Mouse (Mus musculus) heart, postnatal 25 days (tissue): ENCODE data around the gene Fasn. TPM values are rescaled to one million over a fixed set of nuclear protein-coding genes. Genes with fewer than 3 reads are reported as not detected.
A peak's percentile ranks its signal among the peaks of the same experiment; 100 is the strongest.
"Not testable (repeated sequence)": the region's sequence is repeated elsewhere in the genome, so short reads cannot be mapped to it uniquely, and the experiment has no call there.

Source experiments
- DNase-seq: peaks from one replicate; pipeline ENCODE4 v3.0.0; 2022; ENCODE audit warnings: low spot score
- intact Hi-C: fragments of 180-260 bp; cut with DNase I; formaldehyde crosslinking; loops from one replicate; pipeline ENCODE4 v1.15.1; 2025
- total RNA-seq, 2 experiments: library from RNA; stranded (reverse); gene quantifications; 2 replicates each; pipeline ENCODE4 v1.2.3; 2021

The Fasn gene
- total RNA-seq, 2 experiments from 2014 or later, result 29.8 to 52.8 TPM

DNA sequence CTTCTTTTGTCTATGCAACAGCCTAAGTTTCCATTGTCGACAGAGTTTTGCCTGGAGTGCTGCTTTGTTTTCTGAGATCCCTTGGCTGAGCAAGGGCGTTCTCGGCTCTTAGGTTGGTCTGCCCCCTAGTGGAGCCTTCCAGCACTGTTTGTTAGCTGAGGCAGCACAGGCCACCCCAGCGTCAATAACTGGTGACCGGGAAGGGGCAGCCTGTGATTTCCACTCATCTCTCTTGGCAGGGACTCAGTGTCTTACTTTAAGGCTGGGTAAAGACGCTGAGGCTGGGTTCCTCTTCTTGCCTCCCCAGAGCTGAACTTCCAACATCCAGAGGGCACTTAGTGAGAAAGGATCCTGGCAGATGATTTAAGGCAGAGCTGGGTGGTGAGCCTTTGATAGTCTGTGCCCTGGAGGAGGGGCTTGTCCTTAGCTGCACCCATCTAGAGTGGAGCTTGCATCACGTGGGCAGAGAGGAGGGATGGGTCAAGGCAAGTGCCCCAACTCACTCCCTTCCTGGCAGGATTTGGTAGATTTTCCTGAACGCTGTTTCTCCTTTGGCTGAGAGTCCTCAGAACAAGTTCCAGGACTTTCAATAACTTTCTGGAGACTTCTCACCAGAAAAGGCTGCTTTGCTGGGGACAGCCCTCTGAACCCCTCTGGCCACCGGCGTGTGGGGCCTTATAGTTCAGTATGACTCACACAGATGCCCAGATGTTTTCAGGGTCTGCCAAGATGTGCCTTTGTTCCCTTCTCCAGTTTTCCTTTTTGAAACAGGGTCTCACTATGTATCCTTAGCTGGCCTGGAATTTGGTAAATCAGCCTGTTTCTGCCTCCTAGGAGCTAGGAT is 24.1 kb downstream of the Fasn start:
- peak; percentile 79 for DNase-seq
- intact Hi-C loops, result loop anchor here (1.0 kb wide), 1 partner anchor 80 kb away; no protein-coding TSS in a partner anchor

DNA sequence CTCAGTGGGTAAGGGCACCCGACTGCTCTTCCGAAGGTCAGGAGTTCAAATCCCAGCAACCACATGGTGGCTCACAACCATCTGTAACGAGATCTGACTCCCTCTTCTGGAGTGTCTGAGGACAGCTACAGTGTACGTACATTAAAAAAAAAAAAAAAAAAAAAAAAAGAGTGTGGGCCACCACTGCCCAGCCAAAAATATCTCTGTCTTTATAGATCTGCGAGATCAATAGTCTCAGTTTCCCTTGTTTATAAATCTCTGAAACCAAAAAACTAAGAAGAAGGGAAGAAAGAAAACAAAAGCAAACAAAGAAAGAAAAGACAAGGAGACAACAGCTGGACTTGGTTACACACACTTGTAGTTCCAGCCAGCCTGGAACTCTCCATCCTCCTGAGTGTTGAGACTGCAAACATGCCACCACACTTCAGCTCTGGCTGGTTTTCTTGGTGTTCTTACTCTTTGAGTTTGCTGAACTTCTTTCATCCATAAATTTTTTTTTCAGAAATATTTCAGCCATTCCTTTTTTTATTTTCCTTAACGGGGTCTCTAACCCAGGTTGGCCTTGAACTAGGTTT is 24.9 kb downstream of the Fasn start:
- DNase-seq, result no peak
- intact Hi-C loops, result no loop called here

DNA sequence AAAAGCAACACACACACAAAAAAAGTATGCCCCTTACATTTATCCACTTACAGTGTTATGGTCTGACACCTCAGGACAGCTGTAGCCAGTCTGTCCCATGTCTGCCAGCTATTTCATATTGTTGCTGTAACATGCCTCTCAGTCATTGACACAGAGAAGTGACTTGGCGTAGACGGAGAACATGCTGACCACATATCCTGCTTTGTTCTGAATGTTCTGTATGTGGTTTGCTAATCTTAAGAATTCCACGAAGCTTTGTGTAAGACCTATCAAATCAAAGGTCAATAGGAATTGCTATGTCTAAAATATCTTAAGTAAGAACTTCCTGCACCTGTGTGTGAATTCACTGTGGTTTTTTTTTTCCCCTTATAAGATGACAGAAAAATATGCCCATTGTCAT is 26.1 kb downstream of the Fasn start:
- DNase-seq, result no peak
- intact Hi-C loops, result no loop called here

DNA sequence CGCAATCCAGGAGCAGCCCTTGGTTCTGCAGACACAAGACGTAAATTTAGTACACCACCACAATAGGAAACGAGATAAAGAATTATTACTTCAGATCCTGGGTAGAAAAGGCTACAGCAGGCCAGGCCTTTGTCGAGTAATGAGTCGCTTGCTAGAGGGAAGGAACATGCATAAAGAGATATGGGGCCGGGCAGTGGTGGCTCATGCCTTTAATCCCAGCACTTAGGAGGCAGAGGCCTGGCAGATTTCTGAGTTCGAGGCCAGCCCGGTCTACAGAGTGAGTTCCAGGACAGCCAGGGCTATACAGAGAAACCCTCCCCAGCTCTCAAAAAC is 27.8 kb downstream of the Fasn start:
- DNase-seq, result no peak
- intact Hi-C loops, result loop anchor here (1.0 kb wide), 1 partner anchor 12 kb away; the partner anchor contains the start of genes Gps1 and Rfng

DNA sequence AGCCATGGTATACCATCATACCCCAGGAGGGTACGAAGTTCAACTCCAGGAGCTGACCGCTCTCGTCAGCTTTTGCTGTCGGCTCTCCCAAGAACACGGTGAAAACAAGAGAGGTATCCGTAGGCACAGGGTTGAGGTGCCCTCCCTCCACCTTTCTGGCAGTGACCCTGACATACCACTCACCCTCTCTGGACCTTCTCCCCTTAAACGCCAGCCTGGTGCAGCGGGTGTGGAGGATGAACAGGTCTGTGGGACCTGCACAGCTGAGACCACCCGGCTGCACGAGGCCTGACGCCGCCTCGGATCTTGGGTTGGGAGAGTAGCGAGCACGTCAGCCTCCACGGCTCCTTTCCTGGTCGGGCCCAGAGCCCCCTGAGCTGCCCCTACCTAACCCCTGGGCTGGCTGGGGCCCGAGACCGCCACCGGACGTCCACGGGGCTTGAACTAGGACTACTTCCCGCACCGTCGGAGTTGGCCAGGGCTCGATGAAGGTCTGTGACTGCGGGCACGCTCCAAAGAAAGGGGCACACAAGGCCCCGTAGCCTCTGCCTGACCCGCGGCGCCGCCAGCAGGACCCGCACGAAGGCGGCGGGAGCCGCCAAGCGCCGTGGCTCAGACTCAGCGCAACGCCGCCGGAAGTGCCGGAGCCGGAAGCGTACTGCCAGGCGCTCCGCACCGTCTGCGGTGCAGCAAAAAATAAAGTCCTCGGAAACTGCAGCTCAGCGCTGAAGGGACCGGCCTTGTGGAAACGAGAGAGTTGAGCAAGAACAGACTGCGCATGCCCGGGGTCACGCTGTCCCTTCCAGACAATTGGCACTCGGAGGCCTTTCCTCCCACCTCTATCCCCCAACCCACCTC is 28.4 kb downstream of the Fasn start, which contains the start of gene Dus1l:
Dus1l (minus strand) TSS at position 648 of the 858 bp plus-strand sequence.
- intact Hi-C loops, result loop anchor here (1.0 kb wide), 1 partner anchor 12 kb away; the partner anchor contains the start of genes Gps1 and Rfng
- DNase-seq, result peak; percentile 89

DNA sequence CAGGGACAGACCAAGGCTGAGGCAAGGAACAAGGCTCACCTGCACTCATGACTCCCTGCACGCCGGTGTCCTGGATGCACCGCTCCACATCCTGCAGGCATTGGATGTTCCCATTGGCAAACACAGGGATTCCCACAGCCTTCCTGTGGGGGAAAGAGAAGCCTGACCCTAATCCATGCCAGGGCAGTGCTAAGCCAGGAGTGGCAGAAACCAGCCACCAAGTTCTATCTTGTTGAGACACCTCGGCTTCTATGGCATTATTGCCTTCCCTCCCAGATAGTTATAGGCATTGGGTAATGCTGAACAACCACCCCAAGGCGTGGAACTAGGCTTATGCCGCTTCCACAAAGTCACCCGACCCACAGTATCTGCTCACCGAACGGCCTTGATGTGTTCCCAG is 31.7 kb downstream of the Fasn start:
- no peak for DNase-seq

DNA sequence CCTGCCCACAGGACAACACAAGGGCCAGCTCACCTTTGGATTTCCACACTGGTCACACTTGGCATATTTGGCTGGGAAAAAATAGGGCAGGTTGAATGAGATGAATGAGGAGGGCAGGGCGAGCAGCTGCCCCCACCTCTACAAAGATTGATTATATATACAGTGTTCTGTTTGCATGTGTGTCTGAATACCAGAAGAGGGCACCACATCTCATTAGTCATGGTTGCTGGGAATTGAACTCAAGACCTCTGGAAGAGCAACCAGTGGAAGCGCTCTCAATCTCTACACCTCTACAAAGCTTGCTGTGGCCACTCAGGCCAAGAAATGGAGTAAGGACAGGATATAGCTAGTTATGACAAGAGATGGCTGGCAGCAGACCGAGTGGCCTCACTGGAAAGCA is 34.5 kb downstream of the Fasn start:
- no peak for DNase-seq
- intact Hi-C loops, result no loop called here

More for the DNA sequence above, 31.7 kb downstream of the Fasn start:
- intact Hi-C loops, result no loop called here

DNA sequence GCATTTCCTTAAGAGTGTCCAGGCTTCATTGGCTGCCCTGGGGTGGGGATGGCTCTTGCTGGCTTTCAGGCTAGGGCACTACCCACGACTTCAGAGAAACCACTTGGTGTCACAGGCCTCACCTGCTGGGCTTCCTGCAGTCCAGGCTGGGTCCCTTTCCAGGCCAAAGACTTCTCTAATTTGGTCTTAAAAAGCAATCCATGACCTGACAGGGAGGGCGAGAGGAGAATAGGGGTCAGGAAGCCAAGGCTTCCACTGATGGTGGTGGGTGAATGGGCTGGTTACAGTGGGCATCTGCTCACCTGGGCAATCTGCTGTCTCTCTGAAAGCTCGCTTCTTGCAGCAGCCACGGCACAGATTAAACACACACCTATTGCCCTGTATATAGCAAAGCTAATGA is 35.0 kb downstream of the Fasn start:
- no peak for DNase-seq
- intact Hi-C loops, result no loop called here

DNA sequence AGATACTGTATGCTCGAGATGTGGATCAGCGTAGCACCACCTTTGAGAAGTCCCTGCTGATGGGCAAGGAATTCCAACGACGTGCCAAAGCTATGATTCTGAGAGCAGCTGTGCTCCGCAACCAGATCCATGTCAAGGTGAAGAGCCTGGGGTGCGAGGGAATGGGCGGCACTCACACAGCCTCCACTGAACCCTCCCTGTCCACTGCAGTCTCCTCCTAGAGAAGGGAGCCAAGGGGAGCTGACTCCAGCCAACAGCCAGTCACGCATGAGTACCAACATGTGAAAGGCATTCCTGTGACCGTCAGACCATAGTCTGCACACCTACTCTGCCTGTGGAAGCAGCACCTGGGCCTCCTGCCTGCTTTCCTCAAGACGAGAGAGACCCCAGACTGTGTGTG is 35.9 kb downstream of the Fasn start:
- intact Hi-C loops, DNase-seq: not testable (repeated sequence)

DNA sequence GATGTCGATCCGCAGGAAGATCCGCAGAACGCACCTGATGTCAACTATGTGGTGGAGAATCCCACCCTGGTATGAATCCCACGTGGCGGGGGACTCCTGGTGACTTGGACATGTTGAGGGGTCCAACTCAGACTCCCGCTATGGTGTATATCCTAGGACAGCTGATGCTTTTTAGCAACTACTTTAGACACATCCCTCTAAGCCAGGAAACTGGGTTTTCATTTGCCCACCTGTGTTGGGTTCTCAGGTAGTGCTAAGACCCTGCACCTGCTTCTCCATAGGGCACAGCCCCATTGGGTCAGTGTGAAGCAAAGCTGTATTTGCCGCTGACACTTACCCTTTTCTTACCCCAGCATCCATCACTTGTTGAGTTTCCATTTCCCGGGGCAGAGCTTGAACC is 39.2 kb downstream of the Fasn start:
- DNase-seq, result no peak
- intact Hi-C loops, result no loop called here

DNA sequence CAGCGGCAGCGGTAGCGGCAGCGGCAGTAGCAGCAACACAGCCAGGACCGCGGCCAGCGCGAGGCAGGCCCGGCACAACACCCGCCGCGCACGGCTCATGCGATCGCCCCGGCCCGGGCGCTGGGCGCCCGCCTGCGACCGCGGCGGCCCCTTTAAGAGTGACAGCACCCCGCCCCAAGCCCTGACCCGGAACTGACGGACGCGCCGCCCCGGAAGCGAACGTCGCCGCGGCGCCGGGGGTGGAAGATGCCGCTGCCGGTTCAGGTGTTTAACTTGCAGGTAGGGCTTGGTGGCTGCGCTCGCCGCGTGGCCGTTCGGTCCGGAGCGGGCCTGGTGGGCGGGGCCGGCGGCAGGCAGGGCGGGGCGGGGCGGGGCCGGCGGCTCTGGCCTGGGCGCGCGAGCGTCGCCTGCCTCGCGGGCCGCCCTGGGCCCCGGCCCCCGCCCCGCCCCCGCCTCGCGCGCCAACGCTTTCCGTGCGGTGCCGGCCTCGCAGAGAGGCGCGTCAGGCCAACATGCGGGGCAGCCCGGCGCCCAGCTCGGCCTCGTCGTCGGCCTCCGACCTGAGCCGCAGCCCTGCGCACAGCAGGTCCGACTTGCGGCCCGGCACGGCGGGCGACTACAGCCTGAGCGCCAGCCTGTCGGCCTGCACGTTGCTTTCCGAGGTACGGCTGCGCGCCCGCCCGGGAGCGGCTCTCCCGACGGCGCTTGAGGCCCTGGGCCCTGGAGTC is 40.1 kb downstream of the Fasn start, which contains the start of the genes Rfng and Gps1:
Rfng (minus strand) TSS at position 144 of the 728 bp plus-strand sequence.
Gps1 (plus strand) TSS at position 209 of the 728 bp plus-strand sequence.
- peak; percentile 72 for DNase-seq
- intact Hi-C loops, result loop anchor here (1.0 kb wide), 1 partner anchor 12 kb away; the partner anchor contains the start of gene Dus1l

DNA sequence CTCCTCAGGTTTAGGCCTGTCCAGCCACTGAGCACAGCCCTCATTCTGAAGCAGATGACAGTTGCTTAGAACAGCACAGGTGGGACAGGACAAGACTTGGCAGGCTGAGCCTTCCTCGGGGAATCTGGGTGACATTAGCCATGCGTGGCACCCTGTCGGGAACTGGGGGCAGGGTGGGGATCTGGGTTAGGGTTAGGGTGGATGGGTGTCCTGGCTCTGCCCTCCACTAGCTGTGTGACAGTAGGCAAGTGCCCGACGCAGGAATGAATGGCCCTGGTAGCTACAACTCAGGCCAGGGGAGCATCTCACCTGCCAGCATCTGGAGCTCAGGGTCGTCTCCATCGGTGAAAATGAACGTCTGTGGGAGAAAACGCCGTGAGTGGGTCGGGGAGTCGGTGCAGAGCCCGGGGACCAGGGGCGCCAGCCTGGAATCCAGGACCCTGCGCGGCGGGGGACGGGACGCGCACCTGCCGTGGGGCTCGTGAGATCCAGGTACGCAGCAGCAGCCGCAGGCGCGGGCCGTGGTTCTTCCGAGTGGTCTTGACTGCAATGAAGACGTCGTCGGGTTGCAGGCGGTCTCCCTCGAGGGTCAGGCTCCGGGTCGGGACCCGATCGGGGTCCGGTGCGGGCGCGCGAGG is 40.8 kb downstream of the Fasn start:
- intact Hi-C loops, result loop anchor here (1.0 kb wide), 1 partner anchor 13 kb away; the partner anchor contains the start of gene Dus1l
- DNase-seq, result no peak

DNA sequence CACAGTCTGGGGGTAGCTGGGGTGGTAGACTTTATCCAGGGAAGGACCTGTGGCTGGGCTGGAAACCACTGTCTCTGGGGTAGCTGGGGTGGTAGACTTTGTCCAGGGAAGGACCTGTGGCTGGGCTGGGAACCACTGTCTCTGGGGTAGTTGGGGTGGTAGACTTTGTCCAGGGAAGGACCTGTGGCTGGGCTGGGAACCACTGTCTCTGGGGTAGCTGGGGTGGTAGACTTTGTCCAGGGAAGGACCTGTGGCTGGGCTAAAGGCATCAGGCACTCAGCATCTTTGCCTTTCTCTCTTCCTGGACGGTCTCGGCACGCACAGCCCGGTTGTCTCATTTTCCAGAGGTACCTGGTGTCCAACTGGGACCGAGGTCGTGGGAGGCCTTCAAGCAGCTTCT is 43.0 kb downstream of the Fasn start:
- DNase-seq, intact Hi-C loops: not testable (repeated sequence)

DNA sequence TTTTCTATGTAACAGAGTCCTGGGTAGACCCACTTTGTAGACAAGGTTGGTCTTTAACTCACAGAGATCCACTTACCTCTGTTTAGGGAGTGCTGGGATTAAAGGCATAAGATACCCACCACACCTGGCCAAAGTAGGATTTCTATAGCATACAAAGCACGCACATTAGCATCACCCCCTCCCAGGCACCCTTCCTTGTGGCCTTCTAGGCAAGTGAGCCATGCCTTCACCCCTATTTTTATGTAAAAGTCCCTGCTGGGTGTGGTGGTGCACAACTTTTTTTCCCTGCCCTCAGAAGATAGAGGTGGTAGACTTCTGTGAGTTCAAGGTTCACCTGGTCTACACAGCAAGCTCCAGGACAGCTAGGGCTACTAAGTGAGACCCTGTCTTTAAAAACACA is 44.5 kb downstream of the Fasn start:
- no peak for DNase-seq
- intact Hi-C loops, result loop anchor here (5.0 kb wide), 2 partner anchors 123 to 293 kb away; no protein-coding TSS in a partner anchor

DNA sequence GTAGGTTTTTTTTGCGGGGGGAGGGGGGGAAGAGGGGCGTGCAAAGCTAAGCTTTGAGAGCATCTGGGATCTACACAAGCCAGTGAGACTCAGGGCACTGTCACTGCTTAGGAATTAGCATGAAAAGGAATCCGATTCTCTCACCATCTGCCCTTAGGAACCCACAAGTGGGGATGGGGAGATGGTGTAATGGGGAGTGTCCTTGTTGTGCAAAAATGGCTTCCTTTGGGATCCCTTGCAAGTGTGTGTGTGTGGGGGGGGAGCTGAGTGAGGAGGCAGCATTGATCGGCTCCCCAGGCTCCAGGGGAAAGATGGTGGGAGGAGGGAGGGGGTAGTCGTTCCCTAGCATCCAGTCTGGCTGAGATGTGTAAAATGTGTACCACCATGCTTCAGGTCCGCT is 47.2 kb downstream of the Fasn start:
- DNase-seq, result no peak
- intact Hi-C loops, result loop anchor here (5.0 kb wide), 2 partner anchors 120 to 290 kb away; no protein-coding TSS in a partner anchor

DNA sequence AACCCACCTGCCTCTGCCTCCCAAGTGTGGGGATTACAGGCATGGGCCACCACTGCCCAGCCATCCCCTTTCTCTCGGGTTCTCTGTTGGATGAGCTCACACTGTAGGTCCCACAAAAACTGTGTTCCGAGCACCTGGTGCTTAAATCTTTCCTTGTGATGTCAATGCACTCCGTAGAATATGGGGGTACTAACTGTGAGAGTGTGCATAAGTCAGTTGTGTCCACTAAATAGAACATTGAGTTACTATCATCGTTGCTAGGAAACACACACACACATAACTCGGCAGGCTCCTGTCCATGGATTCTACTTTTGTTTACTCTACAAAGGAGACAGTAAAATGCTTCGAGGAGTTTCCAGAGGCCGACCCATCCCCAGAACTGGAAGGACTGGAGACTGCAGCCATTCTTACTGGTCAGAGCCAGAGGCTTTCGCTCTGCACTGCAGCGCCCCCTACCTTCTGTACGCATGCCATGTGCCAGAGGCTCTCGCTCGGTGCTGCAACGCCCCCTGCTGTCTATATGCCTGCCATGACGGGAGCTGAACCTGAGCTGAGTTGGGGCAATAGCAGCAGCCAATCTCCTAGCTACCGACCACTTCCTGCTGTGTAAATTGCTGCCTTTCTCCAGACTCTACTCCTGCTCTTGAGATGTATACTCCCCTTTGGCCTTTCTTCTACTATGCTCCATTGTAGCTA is 48.4 kb downstream of the Fasn start:
- intact Hi-C loops, result loop anchor here (1.0 to 5.0 kb wide), 3 partner anchors 56 to 289 kb away; no protein-coding TSS in a partner anchor
- peak; percentile 81 for DNase-seq

DNA sequence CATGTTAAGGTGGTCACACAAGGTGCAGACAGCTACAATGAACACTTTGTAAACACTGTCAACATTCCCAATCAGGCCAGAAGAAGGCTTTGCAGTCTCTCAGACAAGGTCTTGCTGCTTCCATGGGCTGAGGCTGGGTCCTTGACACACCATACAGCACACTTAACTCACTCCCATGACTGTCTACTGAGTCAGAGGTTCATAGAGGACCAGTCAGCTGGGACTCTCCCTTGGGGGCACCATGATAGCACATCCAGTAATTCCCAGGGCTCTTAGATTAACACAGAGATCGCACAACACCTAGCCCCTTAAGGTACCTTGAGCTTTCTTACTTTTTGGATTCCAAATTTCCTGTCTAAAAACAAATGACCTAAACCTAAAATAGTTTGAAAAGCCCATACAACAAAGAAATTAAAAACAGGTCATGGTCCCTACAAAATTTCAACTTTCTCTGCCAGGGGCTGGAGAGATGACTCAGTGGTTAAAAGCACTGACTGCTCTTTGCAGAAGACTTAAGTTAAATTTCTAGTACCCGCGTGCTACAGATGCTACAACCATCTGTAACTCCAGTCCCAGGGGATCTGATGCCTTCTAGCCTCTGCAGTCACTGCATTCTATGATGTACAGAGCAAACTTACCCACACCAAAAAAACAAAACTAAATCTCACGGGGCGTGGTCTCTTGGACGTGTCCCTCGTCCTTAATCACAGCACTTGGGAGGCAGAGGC is 50.7 kb downstream of the Fasn start:
- DNase-seq, result no peak
- intact Hi-C loops, result no loop called here

DNA sequence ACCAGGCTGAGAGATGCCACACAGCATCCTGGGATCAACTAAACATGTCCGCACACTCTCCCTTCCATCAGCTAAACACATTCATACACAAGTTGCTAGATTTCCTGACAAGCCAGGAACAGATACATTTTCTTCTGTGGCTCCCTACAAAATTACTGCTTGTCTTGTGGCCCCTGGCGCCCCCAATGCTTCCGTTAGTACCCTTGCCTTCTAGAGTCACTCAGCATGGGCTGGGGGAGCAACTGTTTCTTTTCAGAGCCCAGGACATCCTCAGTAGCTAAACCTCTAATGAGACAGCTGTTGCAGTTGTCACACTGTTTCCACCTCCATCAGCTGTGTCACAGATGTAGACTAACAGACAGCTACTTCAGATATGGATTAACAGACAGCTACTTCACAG is 51.6 kb downstream of the Fasn start:
- DNase-seq, result no peak
- intact Hi-C loops, result no loop called here
